Mouse (Mus musculus) hindbrain, embryonic 15.5 days (tissue): ENCODE measurements around the gene Psen1. TPM values are rescaled to one million over a fixed set of nuclear protein-coding genes. Genes with fewer than 3 reads are reported as not detected.

Experiments used
- ATAC-seq: fragments of 200-750 bp; cut with Nextera tagmentation; 2 replicates; pipeline ENCODE4 v1.8.0; 2017; ENCODE audit warnings: low read depth, moderate number of reproducible peaks, moderate TSS enrichment; ENCODE audit not compliant: low FRiP score
- H3K27ac ChIP-seq: fragments of 300-500 bp; sonication (generic); replicated peaks from 2 replicates; pipeline ENCODE4 v1.5.1; 2015; ENCODE audit warnings: mild to moderate bottlenecking, inconsistent platforms
- H3K27me3 ChIP-seq: fragments of 300-500 bp; sonication (generic); 2 replicates; pipeline ENCODE4 v1.6.1; 2015; ENCODE audit warnings: control low read depth, inconsistent platforms
- H3K36me3 ChIP-seq: fragments of 300-500 bp; sonication (generic); 2 replicates; pipeline ENCODE4 v1.6.1; 2015; ENCODE audit warnings: control low read depth, inconsistent platforms
- H3K4me1 ChIP-seq: fragments of 300-500 bp; sonication (generic); replicated peaks from 2 replicates; pipeline ENCODE4 v1.6.1; 2015; ENCODE audit warnings: control low read depth, inconsistent platforms
- H3K4me2 ChIP-seq: fragments of 300-500 bp; sonication (generic); 2 replicates; pipeline ENCODE4 v1.6.1; 2015; ENCODE audit warnings: moderate library complexity, mild to moderate bottlenecking, inconsistent platforms
- H3K4me3 ChIP-seq: fragments of 300-500 bp; sonication (generic); 2 replicates; pipeline ENCODE4 v1.5.1; 2015; ENCODE audit warnings: mild to moderate bottlenecking, inconsistent platforms
- H3K9ac ChIP-seq: fragments of 300-500 bp; sonication (generic); 2 replicates; pipeline ENCODE4 v1.6.1; 2015; ENCODE audit warnings: inconsistent platforms
- H3K9me3 ChIP-seq: fragments of 300-500 bp; sonication (generic); 2 replicates; pipeline ENCODE4 v1.6.1; 2016; ENCODE audit warnings: control low read depth, inconsistent platforms
- WGBS: fragments of 180-500 bp; shearing (Covaris S2); methylation state at CpG from one replicate; pipeline ENCODE4 v1.1.7; 2015; 5-methylcytosine and 5-hydroxymethylcytosine counted together
- polyA plus RNA-seq: library from polyadenylated mRNA; unstranded; fragments of >200 nt; fragmentation: Nextera tagmentation; extraction: Ambion mirVana; gene quantifications from 2 replicates; pipeline ENCODE4 v1.2.1, GENCODE M21; 2015

Psen1 gene
- polyA plus RNA-seq, 1 experiment from 2014 or later: 71.4 TPM

- H3K36me3 ChIP-seq: peaks cover 49% of the 10 kb centered on the region
- H3K9me3 ChIP-seq: no peaks in the 10 kb centered on the region
- no peak for ATAC-seq
- H3K27me3 ChIP-seq: no peaks in the 10 kb centered on the region
- H3K27ac ChIP-seq: no peak overlapping the region
- no peak overlapping the region for H3K4me3 ChIP-seq
- WGBS: 92% methylated on average over 10 of the region's 10 CpGs
- no peaks in the 10 kb centered on the region for H3K4me1 ChIP-seq
- no peak overlapping the region for H3K9ac ChIP-seq
- no peak overlapping the region for H3K4me2 ChIP-seq
These were observed 46.1 kb downstream of the Psen1 start for GRCm38 (mm10) chr12:83734047-83734446.

DNA sequence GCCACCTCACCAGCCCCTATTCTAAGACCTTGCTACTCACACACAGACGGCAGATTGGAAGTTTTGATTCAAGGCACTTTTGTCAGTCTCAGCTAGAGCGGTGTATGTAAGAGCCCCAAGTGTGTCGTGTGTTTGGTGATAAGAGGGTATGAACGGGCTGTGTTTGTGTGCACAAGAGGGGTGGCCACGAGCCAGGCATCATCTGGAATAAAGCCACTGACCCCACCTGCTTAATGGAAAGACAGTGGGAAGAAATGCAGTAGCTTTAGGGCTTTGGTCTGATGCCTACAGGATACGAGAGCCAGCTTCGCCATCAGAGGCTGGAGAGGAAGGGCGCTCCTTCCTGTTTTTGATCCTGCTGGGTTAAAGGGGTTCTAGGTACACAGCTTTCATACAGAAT lies 48.3 kb downstream of the Psen1 start:
- Histone ChIP-seq H3K9me3 (no peaks in the 10 kb centered on the region), H3K27ac (no peak overlapping the region), H3K4me3 (no peak overlapping the region), H3K36me3 (peaks cover 30% of the 10 kb centered on the region), H3K4me1 (no peaks in the 10 kb centered on the region), H3K27me3 (no peaks in the 10 kb centered on the region), H3K4me2 (no peak overlapping the region), H3K9ac (no peak overlapping the region)
- 81% methylated on average over 8 of the region's 8 CpGs for WGBS
- ATAC-seq: no peak

- Histone ChIP-seq H3K4me1 (no peaks in the 10 kb centered on the region), H3K9me3 (no peaks in the 10 kb centered on the region), H3K9ac (no peak overlapping the region), H3K27ac (no peak overlapping the region), H3K27me3 (no peaks in the 10 kb centered on the region), H3K36me3 (peaks cover 8% of the 10 kb centered on the region), H3K4me2 (no peak overlapping the region), H3K4me3 (no peak overlapping the region)
- no peak for ATAC-seq
- 90% methylated on average over 1 of the region's 1 CpGs for WGBS
These were observed 50.7 kb downstream of the Psen1 start for GRCm38 (mm10) chr12:83738651-83739050.

DNA sequence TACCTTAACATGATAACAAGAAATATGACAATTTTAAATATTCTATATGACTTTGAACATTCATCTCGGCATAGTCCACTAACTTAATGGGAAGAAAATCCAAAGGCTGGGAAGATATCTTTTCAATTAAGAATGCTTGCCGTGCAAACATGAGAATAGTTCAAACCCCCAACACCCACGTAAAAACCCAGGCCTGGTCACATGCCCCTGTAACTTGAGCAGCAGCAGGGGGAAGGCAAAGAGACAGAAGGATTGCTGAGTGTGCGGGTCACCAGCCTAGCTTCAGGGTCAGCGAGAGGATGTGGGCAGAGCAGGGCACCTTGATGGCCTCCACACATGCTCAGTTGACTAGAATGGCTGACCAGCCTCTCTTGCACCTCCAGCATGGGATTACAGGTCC lies 53.8 kb downstream of the Psen1 start:
- H3K36me3 ChIP-seq: no peaks in the 10 kb centered on the region
- H3K27me3 ChIP-seq: no peaks in the 10 kb centered on the region
- H3K9me3 ChIP-seq: no peaks in the 10 kb centered on the region
- H3K4me3 ChIP-seq: no peak overlapping the region
- 0 out of 2 replicates have a peak, but pooled peaks cover 6% of the 10 kb centered on the region for H3K4me1 ChIP-seq
- no peak for ATAC-seq
- H3K4me2 ChIP-seq: no peak overlapping the region
- WGBS: 70% methylated on average over 5 of the region's 5 CpGs
- H3K27ac ChIP-seq: no peak overlapping the region
- no peak overlapping the region for H3K9ac ChIP-seq

- Histone ChIP-seq H3K36me3 (no peaks in the 10 kb centered on the region), H3K4me1 (0 out of 2 replicates have a peak, but pooled peaks cover 6% of the 10 kb centered on the region), H3K27ac (no peak overlapping the region), H3K27me3 (no peaks in the 10 kb centered on the region), H3K9me3 (no peaks in the 10 kb centered on the region), H3K4me3 (no peak overlapping the region), H3K9ac (no peak overlapping the region), H3K4me2 (no peak overlapping the region)
- 86% methylated on average over 4 of the region's 4 CpGs for WGBS
- ATAC-seq: no peak
These were observed 54.9 kb downstream of the Psen1 start for GRCm38 (mm10) chr12:83742834-83743233.

- Histone ChIP-seq H3K27ac (no peak overlapping the region), H3K9ac (no peak overlapping the region), H3K9me3 (no peaks in the 10 kb centered on the region), H3K36me3 (no peaks in the 10 kb centered on the region), H3K27me3 (no peaks in the 10 kb centered on the region), H3K4me2 (no peak overlapping the region), H3K4me3 (no peak overlapping the region), H3K4me1 (0 out of 2 replicates have a peak, but pooled peaks cover 6% of the 10 kb centered on the region)
- 84% methylated on average over 3 of the region's 3 CpGs for WGBS
- no peak for ATAC-seq
These were observed 55.8 kb downstream of the Psen1 start for GRCm38 (mm10) chr12:83743712-83744111.

DNA sequence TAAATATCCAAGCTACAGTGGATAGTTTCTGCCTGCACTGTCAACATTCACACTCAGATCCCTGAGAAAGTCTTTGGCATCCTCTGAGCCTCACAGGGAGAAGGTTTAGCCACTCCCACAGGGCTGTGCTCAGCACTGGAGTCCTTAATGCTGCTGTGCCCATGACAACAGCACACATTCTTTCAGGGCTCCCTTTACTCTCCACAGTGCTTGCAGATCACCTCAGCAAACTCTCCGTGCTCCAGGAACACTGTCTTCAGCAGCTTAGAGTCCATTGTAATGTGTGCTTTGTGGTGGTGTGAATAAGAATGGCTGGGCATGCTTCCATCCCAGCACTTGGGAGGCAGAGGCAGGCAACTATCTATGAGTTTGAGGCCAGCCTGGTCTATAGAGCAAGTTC lies 61.2 kb downstream of the Psen1 start:
- Histone ChIP-seq H3K27ac (no peak overlapping the region), H3K4me3 (no peak overlapping the region), H3K9me3 (no peaks in the 10 kb centered on the region), H3K9ac (no peak overlapping the region), H3K36me3 (no peaks in the 10 kb centered on the region), H3K4me1 (0 out of 2 replicates have a peak, but pooled peaks cover 6% of the 10 kb centered on the region), H3K27me3 (no peaks in the 10 kb centered on the region), H3K4me2 (no peak overlapping the region)
- 38% methylated on average over 1 of the region's 1 CpGs for WGBS
- no peak for ATAC-seq

DNA sequence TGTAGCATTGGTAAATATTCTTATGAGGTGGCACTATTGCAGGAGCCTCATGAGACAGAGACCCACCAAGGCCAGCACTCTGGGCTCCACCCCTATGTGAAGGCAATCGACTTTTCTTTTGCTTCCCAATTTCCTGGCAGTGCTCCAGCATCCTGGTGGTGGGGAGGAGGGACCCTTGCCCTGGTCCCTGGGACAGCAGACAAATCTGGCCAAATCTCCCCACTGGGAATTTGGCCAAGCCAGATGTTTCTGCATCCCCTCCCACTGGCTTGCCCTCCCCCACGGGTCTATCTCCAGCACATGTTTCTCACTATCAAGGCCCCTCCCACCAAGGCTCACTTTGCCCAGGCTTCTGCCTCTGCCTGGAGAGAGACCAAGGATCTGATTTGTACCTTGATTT lies 64.5 kb downstream of the Psen1 start:
- no peaks in the 10 kb centered on the region for H3K36me3 ChIP-seq
- no peaks in the 10 kb centered on the region for H3K27me3 ChIP-seq
- no peaks in the 10 kb centered on the region for H3K4me1 ChIP-seq
- H3K9ac ChIP-seq: no peak overlapping the region
- H3K4me3 ChIP-seq: no peak overlapping the region
- 46% methylated on average over 2 of the region's 2 CpGs for WGBS
- no peaks in the 10 kb centered on the region for H3K9me3 ChIP-seq
- no peak overlapping the region for H3K4me2 ChIP-seq
- ATAC-seq: no peak
- H3K27ac ChIP-seq: no peak overlapping the region

DNA sequence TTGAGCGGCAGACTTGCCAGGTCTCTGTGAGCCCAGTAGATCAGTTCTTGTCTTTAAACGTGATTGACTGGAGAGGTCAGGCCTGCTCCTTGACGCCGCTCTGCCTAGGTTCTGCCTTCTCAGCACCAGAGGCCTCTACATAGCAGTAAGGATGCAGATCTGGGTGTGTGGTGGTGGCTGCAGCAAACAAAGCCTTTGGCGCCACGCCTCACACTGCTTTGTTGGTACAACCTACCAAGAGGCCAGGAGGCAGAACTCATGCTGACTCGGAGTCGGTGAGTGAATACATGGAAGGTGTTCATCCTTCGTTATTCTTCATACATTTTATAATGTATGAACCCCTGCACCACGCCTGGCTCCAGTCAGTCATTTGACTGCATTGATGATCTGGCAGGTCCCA lies 70.8 kb downstream of the Psen1 start:
- H3K4me1 ChIP-seq: peaks cover 6% of the 10 kb centered on the region
- H3K4me2 ChIP-seq: no peak overlapping the region
- H3K27me3 ChIP-seq: no peaks in the 10 kb centered on the region
- no peak overlapping the region for H3K4me3 ChIP-seq
- no peaks in the 10 kb centered on the region for H3K9me3 ChIP-seq
- no peaks in the 10 kb centered on the region for H3K36me3 ChIP-seq
- no peak overlapping the region for H3K27ac ChIP-seq
- H3K9ac ChIP-seq: no peak overlapping the region
- WGBS: 67% methylated on average over 10 of the region's 10 CpGs
- no peak for ATAC-seq

- Histone ChIP-seq H3K36me3 (no peaks in the 10 kb centered on the region), H3K4me2 (no peak overlapping the region), H3K9me3 (no peaks in the 10 kb centered on the region), H3K4me3 (no peak overlapping the region), H3K4me1 (peaks cover 14% of the 10 kb centered on the region), H3K27me3 (no peaks in the 10 kb centered on the region), H3K27ac (no peak overlapping the region), H3K9ac (no peak overlapping the region)
- no peak for ATAC-seq
- 93% methylated on average over 2 of the region's 2 CpGs for WGBS
These were observed 72.2 kb downstream of the Psen1 start for GRCm38 (mm10) chr12:83760201-83760600.

DNA sequence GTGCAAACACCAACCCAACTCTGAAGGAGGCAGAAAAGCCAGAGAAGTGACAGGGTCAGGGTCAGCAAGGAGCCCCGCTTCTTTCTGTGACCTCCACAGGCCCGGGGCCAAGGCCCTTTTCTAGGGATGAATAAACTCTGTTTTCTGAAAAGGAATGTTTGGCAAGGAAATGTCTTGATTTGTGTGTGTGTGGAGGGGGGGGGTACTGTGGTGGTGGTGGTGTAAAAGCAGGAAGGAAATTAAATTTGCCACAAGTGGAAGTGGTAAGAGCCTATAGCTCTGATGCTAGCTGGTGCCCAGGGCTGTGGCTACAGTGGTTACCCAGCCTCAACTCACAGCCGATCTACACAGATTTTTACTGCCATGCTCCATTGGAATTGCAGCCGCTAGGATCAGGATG lies 74.8 kb downstream of the Psen1 start:
- no peaks in the 10 kb centered on the region for H3K36me3 ChIP-seq
- H3K9ac ChIP-seq: no peak overlapping the region
- no peak overlapping the region for H3K4me3 ChIP-seq
- no peak for ATAC-seq
- no peaks in the 10 kb centered on the region for H3K9me3 ChIP-seq
- H3K4me2 ChIP-seq: 0 out of 2 replicates have a peak overlapping the region, but pooled peaks have one; percentile 56
- WGBS: 25% methylated on average over 4 of the region's 4 CpGs
- no peaks in the 10 kb centered on the region for H3K27me3 ChIP-seq
- no peak overlapping the region for H3K27ac ChIP-seq
- H3K4me1 ChIP-seq: peaks cover 14% of the 10 kb centered on the region

DNA sequence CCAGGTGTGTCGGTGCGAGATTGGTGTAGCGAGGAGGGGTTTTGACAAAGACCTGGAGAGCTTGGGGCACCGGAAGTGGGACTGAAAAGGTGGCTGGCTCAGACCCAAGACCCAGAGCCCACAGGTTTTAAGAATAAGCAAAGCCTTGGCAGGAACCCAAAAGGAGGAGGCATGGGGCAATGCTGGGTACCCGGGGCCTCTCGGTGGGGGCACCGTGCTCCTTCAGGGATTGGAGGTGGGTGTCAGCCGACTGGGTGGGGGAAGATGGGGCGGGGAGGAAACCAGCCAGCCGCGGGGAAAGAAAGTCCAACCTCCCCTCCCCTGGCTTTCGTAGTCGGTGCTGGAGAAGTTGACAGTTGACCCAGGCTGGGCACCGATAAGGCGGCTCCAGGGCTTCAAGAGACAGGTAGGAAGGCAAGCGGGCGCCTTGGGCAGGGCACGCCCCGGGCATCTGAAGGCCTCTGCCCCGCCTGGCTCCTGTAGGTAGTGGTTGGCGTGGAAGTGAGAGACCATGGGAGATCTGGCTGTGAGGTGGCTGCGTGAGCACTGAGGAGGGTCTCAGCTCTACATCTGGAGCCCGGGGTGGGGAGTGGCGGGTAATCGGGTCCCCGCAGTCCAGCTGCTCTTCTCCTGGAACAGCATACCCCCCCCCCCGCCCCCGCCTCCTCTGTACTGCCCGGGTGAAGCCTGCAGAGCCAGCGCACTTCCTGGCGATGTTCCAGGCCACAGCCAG lies 75.5 kb downstream of the Psen1 start, which contains the start of gene Papln:
TSS of gene Papln (plus strand) at position 324 of the 733 bp plus-strand sequence.
- ATAC-seq: peak; percentile 65
- H3K4me2 ChIP-seq: peak within 1 kb of the TSS; percentile 56
- H3K9me3 ChIP-seq: no peaks in the 10 kb centered on the region
- no peaks in the 10 kb centered on the region for H3K27me3 ChIP-seq
- 10% methylated on average over 29 of the region's 31 CpGs for WGBS
- 0 out of 2 replicates have a peak within 1 kb of the TSS, but pooled peaks have one; percentile 18 for H3K9ac ChIP-seq
- H3K4me1 ChIP-seq: peaks cover 14% of the 10 kb centered on the region
- peak within 1 kb of the TSS; percentile 22 for H3K4me3 ChIP-seq
- H3K27ac ChIP-seq: no peak within 1 kb of the TSS
- no peaks in the 10 kb centered on the region for H3K36me3 ChIP-seq

- WGBS: 9% methylated on average over 14 of the region's 14 CpGs
- Histone ChIP-seq H3K36me3 (no peaks in the 10 kb centered on the region), H3K4me2 (peak overlapping the region; percentile 56), H3K4me3 (peak overlapping the region; percentile 22), H3K9ac (0 out of 2 replicates have a peak overlapping the region, but pooled peaks have one; percentile 18), H3K4me1 (peaks cover 14% of the 10 kb centered on the region), H3K27ac (no peak overlapping the region), H3K27me3 (no peaks in the 10 kb centered on the region), H3K9me3 (no peaks in the 10 kb centered on the region)
- no peak for ATAC-seq
These were observed 76.1 kb downstream of the Psen1 start for GRCm38 (mm10) chr12:83764044-83764365.
